Mouse (Mus musculus) liver, embryonic 13.5 days (tissue): ENCODE results near the gene Ank. TPM values are rescaled to one million over a fixed set of nuclear protein-coding genes. Genes with fewer than 3 reads are reported as not detected.

Source experiments
- ATAC-seq: fragments of 200-750 bp; cut with Nextera tagmentation; 2 replicates; pipeline ENCODE4 v1.8.0; 2017; ENCODE audit warnings: low read depth, mild to moderate bottlenecking, moderate number of reproducible peaks, moderate library complexity
- DNase-seq: peaks from one replicate; pipeline ENCODE4 v3.0.0; 2022
- H3K27ac ChIP-seq: fragments of 300-500 bp; sonication (generic); 2 replicates; pipeline ENCODE4 v1.5.1; 2015; ENCODE audit warnings: moderate library complexity, mild to moderate bottlenecking, inconsistent platforms
- H3K27me3 ChIP-seq: fragments of 300-500 bp; sonication (generic); 2 replicates; pipeline ENCODE4 v1.6.1; 2015; ENCODE audit warnings: mild to moderate bottlenecking, inconsistent platforms
- H3K36me3 ChIP-seq: fragments of 300-500 bp; sonication (generic); 2 replicates; pipeline ENCODE4 v1.6.1; 2015; ENCODE audit warnings: mild to moderate bottlenecking, inconsistent platforms
- H3K4me1 ChIP-seq: fragments of 300-500 bp; sonication (generic); replicated peaks from 2 replicates; pipeline ENCODE4 v1.6.1; 2015; ENCODE audit warnings: inconsistent platforms
- H3K4me2 ChIP-seq: fragments of 300-500 bp; sonication (generic); 2 replicates; pipeline ENCODE4 v1.6.1; 2015; ENCODE audit warnings: inconsistent platforms, mild to moderate bottlenecking, moderate library complexity
- H3K4me3 ChIP-seq: fragments of 300-500 bp; sonication (generic); replicated peaks from 2 replicates; pipeline ENCODE4 v1.5.1; 2015; ENCODE audit warnings: mild to moderate bottlenecking, inconsistent platforms
- H3K9ac ChIP-seq: fragments of 300-500 bp; sonication (generic); 2 replicates; pipeline ENCODE4 v1.6.1; 2015; ENCODE audit warnings: mild to moderate bottlenecking, inconsistent platforms
- H3K9me3 ChIP-seq: fragments of 300-500 bp; sonication (generic); replicated peaks from 2 replicates; pipeline ENCODE4 v1.6.1; 2016; ENCODE audit warnings: inconsistent platforms
- WGBS: fragments of 180-500 bp; shearing (Covaris S2); methylation state at CpG from one replicate; pipeline ENCODE4 v1.1.7; 2015; ENCODE audit not compliant: insufficient replicate concordance; 5-methylcytosine and 5-hydroxymethylcytosine counted together
- polyA plus RNA-seq: library from polyadenylated mRNA; unstranded; fragments of >200 nt; fragmentation: Nextera tagmentation; extraction: Ambion mirVana; gene quantifications from 2 replicates; pipeline ENCODE4 v1.2.1, GENCODE M21; 2015

Ank gene
- polyA plus RNA-seq, 1 experiment from 2014 or later, result 11.1 TPM

DNA sequence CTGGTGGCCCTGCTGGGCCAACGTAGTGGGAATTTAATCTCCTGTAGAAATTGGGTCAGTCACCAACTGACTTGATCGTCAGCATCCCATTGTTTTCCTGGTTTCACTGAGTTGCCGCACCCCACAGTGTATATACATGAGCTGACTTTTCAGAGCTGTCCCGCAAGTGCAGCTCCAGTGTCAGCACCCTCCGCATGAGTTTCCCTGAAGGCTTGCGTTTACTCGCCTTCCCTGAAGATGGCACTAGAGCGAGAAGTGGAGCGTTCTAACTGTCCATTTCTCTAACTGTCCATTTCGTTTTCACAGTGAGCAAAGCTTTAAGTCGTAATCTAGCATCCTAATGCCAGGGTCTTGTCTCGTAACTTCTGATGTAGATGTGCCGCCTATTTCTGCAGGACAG is 127.2 kb downstream of the Ank start:
- Histone ChIP-seq H3K4me2 (no peak overlapping the region), H3K36me3 (peaks cover 95% of the 10 kb centered on the region), H3K9ac (no peak overlapping the region), H3K4me1 (peaks cover 7% of the 10 kb centered on the region), H3K27me3 (no peaks in the 10 kb centered on the region), H3K4me3 (no peak overlapping the region), H3K9me3 (no peaks in the 10 kb centered on the region), H3K27ac (no peak overlapping the region)
- DNase-seq, result no peak
- ATAC-seq, result no peak
- 84% methylated on average over 13 of the region's 13 CpGs for WGBS

DNA sequence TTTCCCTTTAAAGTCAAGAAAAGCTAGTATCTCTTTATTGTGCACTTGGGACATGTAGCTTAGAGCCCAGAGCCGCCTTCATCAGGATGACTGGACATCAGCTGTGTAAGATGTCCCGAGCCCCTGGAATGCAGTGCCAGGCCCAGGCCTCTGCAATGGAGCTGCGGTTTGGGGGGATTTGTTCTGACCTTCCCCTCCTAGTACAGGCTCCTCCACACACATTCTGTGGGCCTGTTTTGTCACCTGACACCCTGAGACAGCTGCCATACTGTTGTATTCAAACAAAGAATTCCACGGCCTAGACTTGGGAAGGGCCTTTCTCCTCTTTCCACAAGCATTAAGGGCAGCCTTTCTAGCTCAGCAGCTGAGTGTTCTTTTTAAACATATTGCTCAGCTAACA is 128.5 kb downstream of the Ank start:
- Histone ChIP-seq H3K36me3 (peaks cover 97% of the 10 kb centered on the region), H3K4me3 (no peak overlapping the region), H3K9me3 (no peaks in the 10 kb centered on the region), H3K4me2 (no peak overlapping the region), H3K9ac (no peak overlapping the region), H3K27ac (no peak overlapping the region), H3K27me3 (no peaks in the 10 kb centered on the region), H3K4me1 (peaks cover 7% of the 10 kb centered on the region)
- ATAC-seq, result no peak
- DNase-seq, result no peak
- WGBS, result 82% methylated on average over 4 of the region's 4 CpGs

GRCm38 (mm10) chr15:27595560-27595959 is 129.1 kb downstream of the Ank start:
- WGBS, result 78% methylated on average over 8 of the region's 8 CpGs
- Histone ChIP-seq H3K4me3 (no peak overlapping the region), H3K36me3 (peaks cover 97% of the 10 kb centered on the region), H3K9ac (no peak overlapping the region), H3K27ac (no peak overlapping the region; the same call in 1 of the 2 replicates), H3K4me2 (no peak overlapping the region), H3K9me3 (no peaks in the 10 kb centered on the region), H3K27me3 (no peaks in the 10 kb centered on the region), H3K4me1 (peaks cover 7% of the 10 kb centered on the region)
- DNase-seq, result no peak
- ATAC-seq, result no peak

- WGBS, result 29% methylated on average over 3 of the region's 3 CpGs
- no peak for ATAC-seq
- H3K27ac ChIP-seq, result no peak overlapping the region
- no peaks in the 10 kb centered on the region for H3K9me3 ChIP-seq
- H3K27me3 ChIP-seq, result no peaks in the 10 kb centered on the region
- peaks cover 12% of the 10 kb centered on the region for H3K4me1 ChIP-seq
- peaks cover 95% of the 10 kb centered on the region for H3K36me3 ChIP-seq
- H3K9ac ChIP-seq, result no peak overlapping the region
- no peak for DNase-seq
- no peak overlapping the region for H3K4me2 ChIP-seq
- no peak overlapping the region for H3K4me3 ChIP-seq
Measured at GRCm38 (mm10) chr15:27596463-27597140, 130.1 kb downstream of the Ank start.

- H3K9ac ChIP-seq, result no peak overlapping the region
- DNase-seq (no peak), ATAC-seq (no peak)
- 81% methylated on average over 4 of the region's 4 CpGs for WGBS
- H3K27me3 ChIP-seq, result no peaks in the 10 kb centered on the region
- no peaks in the 10 kb centered on the region for H3K9me3 ChIP-seq
- H3K4me2 ChIP-seq, result no peak overlapping the region
- peaks cover 12% of the 10 kb centered on the region for H3K4me1 ChIP-seq
- no peak overlapping the region for H3K27ac ChIP-seq
- peaks cover 88% of the 10 kb centered on the region for H3K36me3 ChIP-seq
- no peak overlapping the region for H3K4me3 ChIP-seq
Measured at GRCm38 (mm10) chr15:27597516-27597915, 131.0 kb downstream of the Ank start.

DNA sequence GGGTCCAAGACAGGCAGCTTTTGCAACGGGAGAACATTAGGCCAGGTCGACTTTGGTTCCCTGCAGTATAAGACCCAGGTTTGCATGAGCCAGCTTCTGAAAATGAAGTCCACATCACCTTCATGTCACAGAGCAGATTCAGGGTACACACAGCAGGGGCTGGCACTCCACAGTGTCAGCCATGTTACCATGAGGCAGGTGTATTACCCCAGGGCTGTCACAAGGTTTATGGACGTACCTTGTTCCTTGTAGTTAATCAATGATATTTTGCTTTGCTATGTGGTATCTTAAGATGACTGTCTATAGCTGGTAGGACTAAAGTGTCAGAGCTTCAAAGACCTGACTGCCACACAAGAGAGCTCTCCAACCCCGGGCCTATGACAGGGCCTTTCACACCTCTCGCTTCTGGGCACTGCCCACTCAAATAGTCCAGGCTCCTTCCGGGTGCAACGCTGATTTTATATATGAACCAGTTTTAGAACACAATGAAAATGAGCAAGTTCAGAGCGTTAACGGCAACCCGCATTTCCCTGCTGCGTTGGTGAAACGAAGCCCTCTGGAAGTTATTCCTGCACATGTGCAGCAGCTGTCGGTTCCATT is 132.4 kb downstream of the Ank start:
- Histone ChIP-seq H3K4me3 (no peak overlapping the region), H3K27ac (no peak overlapping the region), H3K27me3 (no peaks in the 10 kb centered on the region), H3K9ac (no peak overlapping the region), H3K4me1 (peaks cover 12% of the 10 kb centered on the region), H3K36me3 (peaks cover 77% of the 10 kb centered on the region), H3K4me2 (no peak overlapping the region), H3K9me3 (no peaks in the 10 kb centered on the region)
- WGBS, result 88% methylated on average over 13 of the region's 13 CpGs
- ATAC-seq, result no peak
- no peak for DNase-seq

DNA sequence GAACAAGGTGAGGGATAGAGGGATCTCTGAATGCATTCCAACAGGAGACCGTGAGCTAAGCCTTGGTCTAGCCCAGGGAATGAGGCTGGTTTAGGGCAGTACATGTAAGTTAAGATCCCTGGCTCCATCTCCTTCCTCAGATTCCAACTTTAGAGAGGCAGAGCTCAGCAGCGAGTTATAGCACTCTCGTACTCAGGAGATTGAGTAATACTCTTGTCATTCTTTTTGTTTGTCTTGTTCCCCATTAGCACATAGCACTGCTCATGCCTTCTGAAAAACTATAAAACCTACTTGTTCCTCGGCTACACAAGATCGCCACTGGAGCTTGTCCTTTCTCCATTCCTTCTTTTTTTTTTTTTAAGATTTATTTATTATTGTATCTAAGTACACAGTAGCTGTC is 134.0 kb downstream of the Ank start:
- Histone ChIP-seq H3K4me2 (no peak overlapping the region), H3K9ac (no peak overlapping the region), H3K36me3 (peaks cover 75% of the 10 kb centered on the region), H3K4me3 (no peak overlapping the region), H3K9me3 (no peaks in the 10 kb centered on the region), H3K27ac (no peak overlapping the region), H3K27me3 (no peaks in the 10 kb centered on the region), H3K4me1 (peaks cover 10% of the 10 kb centered on the region)
- WGBS, result 81% methylated on average over 5 of the region's 5 CpGs
- DNase-seq (no peak), ATAC-seq (no peak)

DNA sequence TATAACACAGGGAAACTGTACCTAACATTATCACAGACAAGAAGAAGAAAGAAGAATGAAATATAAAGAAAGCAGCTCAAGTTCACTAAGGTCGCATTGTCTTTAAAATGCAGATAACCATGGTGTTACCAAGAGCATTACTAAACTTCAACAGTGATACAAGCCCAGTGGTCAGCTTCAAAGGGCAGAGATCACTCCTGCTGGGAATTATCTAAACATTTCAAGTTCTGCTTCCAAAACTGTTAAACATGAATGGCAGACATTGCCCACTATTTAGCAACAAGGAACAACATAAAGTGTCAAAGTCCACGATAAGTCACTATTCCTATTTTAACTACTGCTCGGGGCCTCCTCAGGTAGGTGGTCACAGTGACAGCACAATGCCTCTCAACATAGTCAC is 138.1 kb downstream of the Ank start:
- no peaks in the 10 kb centered on the region for H3K9me3 ChIP-seq
- WGBS, result 80% methylated on average over 3 of the region's 3 CpGs
- peaks cover 71% of the 10 kb centered on the region for H3K36me3 ChIP-seq
- no peak for DNase-seq
- peaks cover 4% of the 10 kb centered on the region for H3K4me1 ChIP-seq
- no peaks in the 10 kb centered on the region for H3K27me3 ChIP-seq
- H3K9ac ChIP-seq, result no peak overlapping the region
- H3K4me3 ChIP-seq, result no peak overlapping the region
- no peak for ATAC-seq
- H3K27ac ChIP-seq, result no peak overlapping the region
- H3K4me2 ChIP-seq, result no peak overlapping the region

GRCm38 (mm10) chr15:27605252-27605651 is 138.8 kb downstream of the Ank start:
- 0 out of 2 replicates have a peak, but pooled peaks have one; percentile 54 for ATAC-seq
- WGBS, result 72% methylated on average over 3 of the region's 3 CpGs
- H3K36me3 ChIP-seq, result peaks cover 69% of the 10 kb centered on the region

GRCm38 (mm10) chr15:27609554-27609953 is 143.1 kb downstream of the Ank start:
- no peak overlapping the region for H3K27ac ChIP-seq
- no peaks in the 10 kb centered on the region; the same call in 1 of the 2 replicates for H3K4me1 ChIP-seq
- DNase-seq, result no peak
- no peak overlapping the region for H3K9ac ChIP-seq
- peaks cover 90% of the 10 kb centered on the region for H3K36me3 ChIP-seq
- no peak for ATAC-seq
- H3K9me3 ChIP-seq, result no peaks in the 10 kb centered on the region
- H3K4me3 ChIP-seq, result no peak overlapping the region
- H3K27me3 ChIP-seq, result no peaks in the 10 kb centered on the region
- 47% methylated on average over 4 of the region's 4 CpGs for whole genome bisulfite sequencing
- H3K4me2 ChIP-seq, result no peak overlapping the region

More at GRCm38 (mm10) chr15:27605252-27605651, 138.8 kb downstream of the Ank start:
- no peaks in the 10 kb centered on the region for H3K9me3 ChIP-seq
- H3K27me3 ChIP-seq, result no peaks in the 10 kb centered on the region
- no peak overlapping the region for H3K4me2 ChIP-seq
- H3K4me3 ChIP-seq, result no peak overlapping the region
- no peak overlapping the region for H3K9ac ChIP-seq
- peaks cover 4% of the 10 kb centered on the region for H3K4me1 ChIP-seq
- H3K27ac ChIP-seq, result no peak overlapping the region
- DNase-seq, result no peak

GRCm38 (mm10) chr15:27612533-27613221 is 146.2 kb downstream of the Ank start:
- Histone ChIP-seq H3K4me1 (no peaks in the 10 kb centered on the region; the same call in 1 of the 2 replicates), H3K27me3 (no peaks in the 10 kb centered on the region), H3K9me3 (no peaks in the 10 kb centered on the region), H3K9ac (no peak overlapping the region), H3K36me3 (peaks cover 87% of the 10 kb centered on the region), H3K4me3 (no peak overlapping the region), H3K4me2 (no peak overlapping the region), H3K27ac (no peak overlapping the region)
- ATAC-seq (peak; percentile 53; the same call in 1 of the 2 replicates), DNase-seq (peak; percentile 31)
- WGBS, result 54% methylated on average over 6 of the region's 6 CpGs
